Mouse (Mus musculus): Measurements from ENCODE around the gene Adsl.

DNA sequence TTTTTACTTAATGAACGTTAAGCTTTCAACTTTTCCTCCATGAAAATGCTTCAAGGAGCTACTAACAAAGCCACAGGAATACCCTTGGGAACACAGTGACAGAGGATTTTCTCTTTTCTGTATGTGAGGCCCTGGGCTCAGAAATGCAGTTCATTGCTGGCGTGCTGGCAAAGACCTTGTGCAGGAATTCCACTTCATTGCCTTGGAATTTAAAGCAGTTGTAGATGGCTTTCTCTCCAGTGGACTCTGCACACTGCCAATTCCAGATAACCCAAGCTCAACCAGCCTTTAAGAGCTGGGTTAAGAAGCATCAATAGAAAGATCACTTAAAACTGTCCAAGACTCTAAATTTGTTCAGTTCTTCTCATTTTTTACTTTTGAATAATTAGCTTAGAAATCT, 32.4 kb upstream of the Adsl start:
- TF ChIP-seq POLR2A (IDR thresholded peaks at IDR 0.05; ENCODE audit: borderline replicate concordance, low read depth, low read length) (no peak), CTCF (IDR thresholded peaks at IDR 0.05; ENCODE audit: low read depth, low read length) (no peak)
